Mouse (Mus musculus) CH12.LX (cell line): Measurements from ENCODE around the gene Pde6d. TPM values are rescaled to one million over a fixed set of nuclear protein-coding genes. Genes with fewer than 3 reads are reported as not detected.

Source experiments
- DNase-seq: peaks from one replicate; pipeline ENCODE4 v3.0.0-alpha.2; 2013; ENCODE audit errors: extremely low read depth
- H3K27ac ChIP-seq: 2 replicates; pipeline ENCODE4 v1.5.1; 2012; ENCODE audit warnings: low read depth, mild to moderate bottlenecking, control low read depth, moderate library complexity; ENCODE audit not compliant: insufficient read depth
- H3K27me3 ChIP-seq: replicated peaks from 2 replicates; pipeline ENCODE3; 2012; ENCODE audit warnings: inconsistent platforms
- H3K36me3 ChIP-seq, 2 experiments: replicated peaks in 1 of 2; 2 replicates each; pipeline versions ENCODE3 to v1.6.1; 2012; ENCODE audit warnings: inconsistent platforms in 1 of 2, low read length in 1 of 2, mild to moderate bottlenecking in 1 of 2, mixed read lengths in 1 of 2, moderate library complexity in 1 of 2; ENCODE audit not compliant: control insufficient read depth in 1 of 2, insufficient read depth in 1 of 2
- H3K4me1 ChIP-seq, 2 experiments: 2 replicates each; pipeline ENCODE4 v1.6.1; 2012; ENCODE audit warnings: inconsistent platforms in 1 of 2, moderate library complexity in 1 of 2; ENCODE audit not compliant: insufficient read depth in 2 of 2, control insufficient read depth in 1 of 2
- H3K4me2 ChIP-seq: 2 replicates; pipeline ENCODE4 v1.6.1; 2012; ENCODE audit warnings: low read depth, mild to moderate bottlenecking, control low read depth; ENCODE audit not compliant: poor library complexity, insufficient read depth, severe bottlenecking
- H3K4me3 ChIP-seq, 3 experiments: fragments of 150-350 bp in 1 of 3; sonication (generic) in 1 of 3; replicated peaks in 1 of 3; 2 replicates each; pipeline versions ENCODE3 to v1.5.1; 2011 to 2012; ENCODE audit warnings: low read depth in 2 of 3, low read length in 2 of 3, mild to moderate bottlenecking in 2 of 3, moderate library complexity in 2 of 3, control low read depth in 1 of 3, improper control_type of control experiment in 1 of 3, inconsistent platforms in 1 of 3, mixed read lengths in 1 of 3; ENCODE audit not compliant: poor library complexity in 1 of 3
- H3K79me2 ChIP-seq: replicated peaks from 2 replicates; pipeline ENCODE4 v1.6.1; 2012; ENCODE audit warnings: mild to moderate bottlenecking, moderate library complexity; ENCODE audit not compliant: control insufficient read depth, poor library complexity, insufficient read depth, severe bottlenecking; ENCODE audit errors: extremely low read depth
- H3K9ac ChIP-seq: 2 replicates; pipeline ENCODE4 v1.6.1; 2012; ENCODE audit warnings: low read depth, mild to moderate bottlenecking, control low read depth, moderate library complexity; ENCODE audit not compliant: insufficient read depth
- H3K9me3 ChIP-seq: replicated peaks from 2 replicates; pipeline ENCODE3; 2012; ENCODE audit warnings: low read length, inconsistent platforms, mixed read lengths
- BHLHE40 ChIP-seq: IDR thresholded peaks from 2 replicates; pipeline ENCODE4 v1.6.1; 2011; ENCODE audit warnings: mild to moderate bottlenecking, low read depth, low read length, improper control_type of control experiment
- CHD2 ChIP-seq: IDR thresholded peaks from 2 replicates; pipeline ENCODE4 v1.6.1; 2011; ENCODE audit warnings: low read length, improper control_type of control experiment
- CTCF ChIP-seq, 2 experiments: IDR thresholded peaks in 1 of 2; conservative IDR thresholded peaks in 1 of 2; 2 replicates each; pipeline ENCODE4 v1.5.1; 2011 to 2012; ENCODE audit warnings: low read depth in 2 of 2, low read length in 2 of 2, improper control_type of control experiment in 1 of 2, inconsistent platforms in 1 of 2, mild to moderate bottlenecking in 1 of 2, moderate library complexity in 1 of 2
- E2F4 ChIP-seq: IDR thresholded peaks from 2 replicates; pipeline ENCODE4 v1.6.1; 2011; ENCODE audit warnings: low read depth, low read length, improper control_type of control experiment; ENCODE audit not compliant: insufficient replicate concordance
- EP300 ChIP-seq: IDR thresholded peaks from 2 replicates; pipeline ENCODE4 v1.6.1; 2011; ENCODE audit warnings: low read length, improper control_type of control experiment
- ETS1 ChIP-seq: conservative IDR thresholded peaks from 2 replicates; pipeline ENCODE4 v1.6.1; 2012; ENCODE audit warnings: low read depth, mild to moderate bottlenecking, inconsistent platforms, low read length, improper control_type of control experiment, moderate library complexity
- HCFC1 ChIP-seq: IDR thresholded peaks from 2 replicates; pipeline ENCODE4 v1.6.1; 2012; ENCODE audit warnings: low read depth, mild to moderate bottlenecking, inconsistent platforms, low read length, improper control_type of control experiment
- IRF4 ChIP-seq: IDR thresholded peaks from 2 replicates; pipeline ENCODE4 v1.6.1; 2014; ENCODE audit warnings: low read depth, mild to moderate bottlenecking, inconsistent platforms, low read length, improper control_type of control experiment
- MAFK ChIP-seq: IDR thresholded peaks from 2 replicates; pipeline ENCODE4 v1.6.1; 2011; ENCODE audit warnings: low read length, improper control_type of control experiment; ENCODE audit not compliant: insufficient replicate concordance
- MAZ ChIP-seq: IDR thresholded peaks from 2 replicates; pipeline ENCODE4 v1.6.1; 2012; ENCODE audit warnings: low read depth, mild to moderate bottlenecking, inconsistent platforms, low read length, improper control_type of control experiment, moderate library complexity
- MEF2A ChIP-seq: IDR thresholded peaks from 2 replicates; pipeline ENCODE4 v1.6.1; 2014; ENCODE audit warnings: low read depth, mild to moderate bottlenecking, inconsistent platforms, low read length, improper control_type of control experiment, borderline replicate concordance
- NELFE ChIP-seq: IDR thresholded peaks from 2 replicates; pipeline ENCODE4 v1.6.1; 2011; ENCODE audit warnings: low read depth, low read length, improper control_type of control experiment
- NRF1 ChIP-seq: IDR thresholded peaks from 2 replicates; pipeline ENCODE4 v1.6.1; 2014; ENCODE audit warnings: low read depth, mild to moderate bottlenecking, inconsistent platforms, low read length, improper control_type of control experiment, moderate library complexity
- PAX5 ChIP-seq: IDR thresholded peaks from 2 replicates; pipeline ENCODE4 v1.6.1; 2012; ENCODE audit warnings: low read length, inconsistent platforms, mixed read lengths
- POLR2A ChIP-seq: IDR thresholded peaks from 2 replicates; pipeline ENCODE4 v1.6.1; 2011; ENCODE audit warnings: low read depth, mild to moderate bottlenecking, improper control_type of control experiment, low read length
- POLR2AphosphoS2 ChIP-seq: IDR thresholded peaks from 2 replicates; pipeline ENCODE4 v1.6.1; 2011; ENCODE audit warnings: low read depth, low read length, improper control_type of control experiment
- RCOR1 ChIP-seq: conservative IDR thresholded peaks from 2 replicates; pipeline ENCODE4 v1.6.1; 2012; ENCODE audit warnings: low read depth, mild to moderate bottlenecking, inconsistent platforms, low read length, improper control_type of control experiment
- SIN3A ChIP-seq: IDR thresholded peaks from 2 replicates; pipeline ENCODE4 v1.6.1; 2012; ENCODE audit warnings: low read length, improper control_type of control experiment, inconsistent platforms
- TCF12 ChIP-seq: IDR thresholded peaks from 2 replicates; pipeline ENCODE4 v1.6.1; 2014; ENCODE audit warnings: low read depth, mild to moderate bottlenecking, inconsistent platforms, low read length, improper control_type of control experiment
- UBTF ChIP-seq: IDR thresholded peaks from 2 replicates; pipeline ENCODE4 v1.6.1; 2012; ENCODE audit warnings: low read depth, mild to moderate bottlenecking, inconsistent platforms, low read length, improper control_type of control experiment, moderate library complexity
- ZC3H11A ChIP-seq: IDR thresholded peaks from 2 replicates; pipeline ENCODE4 v1.6.1; 2012; ENCODE audit warnings: low read depth, mild to moderate bottlenecking, inconsistent platforms, low read length, improper control_type of control experiment
- ZKSCAN1 ChIP-seq: IDR thresholded peaks from 2 replicates; pipeline ENCODE4 v1.6.1; 2012; ENCODE audit warnings: low read depth, inconsistent platforms, low read length, improper control_type of control experiment, borderline replicate concordance
- ZMIZ1 ChIP-seq: IDR thresholded peaks from 2 replicates; pipeline ENCODE4 v1.6.1; 2012; ENCODE audit warnings: low read depth, mild to moderate bottlenecking, inconsistent platforms, low read length, improper control_type of control experiment
- ZNF384 ChIP-seq: IDR thresholded peaks from 2 replicates; pipeline ENCODE4 v1.6.1; 2012; ENCODE audit warnings: low read depth, low read length, improper control_type of control experiment, inconsistent platforms
- dilution Hi-C: fragments of 300-500 bp; cut with MboI; formaldehyde crosslinking; loops from 2 replicates; pipeline ENCODE4 v1.14.3; 2020; ENCODE audit warnings: low sequenced_read_pairs; ENCODE audit not compliant: extremely low pct_unique_long_range_greater_than_20kb, extremely low pct_ligation_motif_present
- in situ Hi-C: fragments of 300-500 bp; cut with MboI; formaldehyde crosslinking; loops from 3 replicates; pipeline ENCODE4 v1.14.3; 2019; ENCODE audit warnings: low sequenced_read_pairs, low pct_ligation_motif_present, low pct_unique_long_range_greater_than_20kb, mixed read lengths
- polyA plus RNA-seq: library from polyadenylated mRNA; unstranded; fragments of >175 nt; gene quantifications from 2 replicates; pipeline ENCODE4 v1.2.1, GENCODE M21; 2012; ENCODE audit warnings: low read depth; ENCODE audit not compliant: insufficient read length
- total RNA-seq, 2 experiments: library from RNA; depleted of rRNA; stranded (reverse); fragments of 300-350 nt in 1 of 2; fragments of >200 nt in 1 of 2; gene quantifications; 2 replicates each; pipeline ENCODE4 v1.2.3; 2012 to 2014

Pde6d gene
- total and polyA plus RNA-seq, 3 experiments: 7.1 to 23.2 (median 20.8) TPM

DNA sequence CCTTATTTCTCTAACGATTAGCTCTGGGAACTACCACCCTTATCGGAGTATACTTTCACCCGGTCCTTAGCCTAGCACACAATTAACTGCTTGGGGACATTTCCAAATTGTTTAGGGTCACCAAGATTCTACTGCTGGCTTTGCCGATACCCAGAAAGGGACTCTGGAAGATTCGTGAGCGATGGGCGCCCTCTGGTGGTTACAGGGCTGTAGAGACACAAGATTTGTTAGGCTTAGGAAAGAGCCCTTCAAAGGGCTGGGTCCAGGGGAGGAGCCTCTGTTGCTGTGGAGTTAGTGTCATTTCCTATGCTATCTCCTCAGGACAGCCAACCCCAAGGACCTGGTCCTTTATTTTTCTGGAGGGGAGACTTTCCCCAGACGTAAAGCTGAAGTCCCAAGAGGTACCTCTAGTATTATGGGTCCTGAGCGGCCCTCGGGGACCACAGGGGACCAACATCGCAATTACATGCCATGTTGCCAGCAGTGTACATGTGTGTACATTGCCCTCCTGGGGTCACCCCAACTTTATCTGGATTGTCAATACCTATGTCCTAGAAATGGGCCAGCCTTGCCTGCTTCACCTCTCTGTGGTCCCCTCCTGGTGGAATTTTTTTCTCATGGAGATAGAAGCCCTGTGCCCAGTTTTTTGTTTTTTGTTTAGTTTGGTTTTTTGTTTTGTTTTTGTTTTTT lies 49.9 kb downstream of the Pde6d start (continued):
- no peak for TF ChIP-seq UBTF
- peak; percentile 54; the same call in 1 of the 2 replicates for TF ChIP-seq MAZ
- no peak for TF ChIP-seq NRF1
- TF ChIP-seq MEF2A: 0 out of 2 replicates have a peak, but pooled peaks have one; percentile 64
- TF ChIP-seq BHLHE40: no peak; the same call in 1 of the 2 replicates
- no peak for TF ChIP-seq MAFK
- no peak; the same call in 1 of the 2 replicates for TF ChIP-seq POLR2A
- TF ChIP-seq IRF4: 0 out of 2 replicates have a peak, but pooled peaks have one; percentile 28
- TF ChIP-seq ZC3H11A: peak; percentile 79
- TF ChIP-seq POLR2AphosphoS2: no peak
- no peak for TF ChIP-seq RCOR1
- no peak for TF ChIP-seq ZNF384

DNA sequence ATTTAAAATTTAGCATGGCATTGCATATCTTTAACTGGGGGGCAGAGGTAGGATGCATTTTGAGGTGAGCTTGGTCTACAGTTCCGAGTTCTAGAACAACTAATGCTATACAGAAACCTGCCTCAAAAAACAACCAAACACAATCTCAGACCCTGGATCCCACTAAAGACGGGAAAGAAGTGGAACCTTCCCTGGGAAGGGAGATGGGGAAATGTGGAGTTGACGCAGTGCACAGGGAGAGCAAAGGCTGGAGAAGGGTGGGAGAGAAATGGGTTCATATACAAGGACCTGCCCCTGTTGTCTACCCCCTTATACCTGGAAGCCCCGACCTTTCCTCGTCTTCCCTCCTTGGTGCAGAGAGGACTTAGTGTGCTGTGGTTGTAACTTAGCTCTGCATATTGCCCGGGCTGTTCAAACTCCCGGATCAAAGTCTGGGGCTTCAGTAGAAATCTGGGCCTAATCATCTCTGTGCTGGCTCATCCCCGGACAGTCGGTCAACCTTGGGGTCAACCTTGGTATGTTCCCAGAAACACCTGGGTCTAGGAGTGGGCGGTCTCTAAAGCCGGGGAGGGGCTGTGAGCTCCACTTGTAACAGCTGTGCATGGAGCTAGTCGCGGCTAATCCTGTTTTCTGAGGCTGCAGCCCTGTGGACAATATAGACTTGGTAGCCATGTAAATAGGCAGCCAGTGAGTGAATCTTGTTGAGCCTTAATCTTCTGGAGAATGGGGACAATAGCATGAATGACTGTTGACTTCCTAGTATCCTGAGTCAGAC lies 50.7 kb downstream of the Pde6d start:
- H3K4me3 ChIP-seq: no peak overlapping the region
- TF ChIP-seq NELFE (peak; percentile 43; the same call in 1 of the 2 replicates), EP300 (no peak), ZKSCAN1 (no peak), POLR2A (peak; percentile 50; the same call in 1 of the 2 replicates), PAX5 (no peak), CTCF (conservative IDR thresholded peaks at IDR 0.05 in 1 of 2, IDR thresholded peaks at IDR 0.05 in 1 of 2; ENCODE audit: low read depth in 2 of 2, low read length in 2 of 2) (no peak), HCFC1 (no peak), SIN3A (peak; percentile 10; the same call in 1 of the 2 replicates), ETS1 (no peak), ZMIZ1 (peak; percentile 86), E2F4 (no peak), CHD2 (peak; percentile 75), MAFK (0 out of 2 replicates have a peak, but pooled peaks have one; percentile 31), MAZ (peak; percentile 11; the same call in 1 of the 2 replicates), MEF2A (0 out of 2 replicates have a peak, but pooled peaks have one; percentile 8), IRF4 (peak; percentile 32; the same call in 1 of the 2 replicates), TCF12 (no peak), UBTF (no peak), POLR2AphosphoS2 (peak; percentile 98)
- TF ChIP-seq, all 38 proteins: peak for 10
- Histone ChIP-seq H3K79me2 (peaks cover 45% of the 10 kb centered on the region), H3K27ac (peak overlapping the region; percentile 36), H3K4me1 (peaks cover 3 to 30% of the 10 kb centered on the region in 2 experiments; a peak in 3 of 4 replicates), H3K9me3 (no peaks in the 10 kb centered on the region), H3K36me3 (peaks cover 19 to 38% of the 10 kb centered on the region in 2 experiments), H3K27me3 (no peaks in the 10 kb centered on the region), H3K4me2 (peak overlapping the region; percentile 42), H3K9ac (0 out of 2 replicates have a peak overlapping the region, but pooled peaks have one; percentile 1)
- peak; percentile 64 for DNase-seq
- in situ Hi-C loops (loop anchor here (5.0 kb wide), 1 partner anchor 89 kb away; no protein-coding TSS in a partner anchor), dilution Hi-C loops (no loop called here)
